Mouse (Mus musculus): ENCODE data around the gene Ogfod3.

Ogfod3 gene

GRCm38 (mm10) chr11:121204161-121205006 is at the start of gene Ogfod3, which contains the start of gene Hexdc:
Gene Ogfod3, minus strand, starts transcription at chr11:121204711.
Gene Hexdc, plus strand, starts transcription at chr11:121204433.
- DNase-seq (ENCODE audit: low spot score in 2 of 2), result peak; percentile 96 to 97

- DNase-seq (ENCODE audit: low spot score in 2 of 2), result no peak
Measured at GRCm38 (mm10) chr11:121250196-121250595, 45.7 kb upstream of the Ogfod3 start.

GRCm38 (mm10) chr11:121239669-121240068 is 35.2 kb upstream of the Ogfod3 start:
- peak; percentile 16 to 54 for DNase-seq (ENCODE audit: low spot score in 2 of 2)

- DNase-seq (ENCODE audit: low spot score in 2 of 2), result peak; percentile 41 to 65
Measured at GRCm38 (mm10) chr11:121237345-121238128, 33.0 kb upstream of the Ogfod3 start.

- DNase-seq (ENCODE audit: low spot score in 2 of 2), result peak; percentile 100
Measured at GRCm38 (mm10) chr11:121236564-121237344, 32.2 kb upstream of the Ogfod3 start, which contains the start of gene Narf. Gene Narf, plus strand, starts transcription at chr11:121237253.

DNA sequence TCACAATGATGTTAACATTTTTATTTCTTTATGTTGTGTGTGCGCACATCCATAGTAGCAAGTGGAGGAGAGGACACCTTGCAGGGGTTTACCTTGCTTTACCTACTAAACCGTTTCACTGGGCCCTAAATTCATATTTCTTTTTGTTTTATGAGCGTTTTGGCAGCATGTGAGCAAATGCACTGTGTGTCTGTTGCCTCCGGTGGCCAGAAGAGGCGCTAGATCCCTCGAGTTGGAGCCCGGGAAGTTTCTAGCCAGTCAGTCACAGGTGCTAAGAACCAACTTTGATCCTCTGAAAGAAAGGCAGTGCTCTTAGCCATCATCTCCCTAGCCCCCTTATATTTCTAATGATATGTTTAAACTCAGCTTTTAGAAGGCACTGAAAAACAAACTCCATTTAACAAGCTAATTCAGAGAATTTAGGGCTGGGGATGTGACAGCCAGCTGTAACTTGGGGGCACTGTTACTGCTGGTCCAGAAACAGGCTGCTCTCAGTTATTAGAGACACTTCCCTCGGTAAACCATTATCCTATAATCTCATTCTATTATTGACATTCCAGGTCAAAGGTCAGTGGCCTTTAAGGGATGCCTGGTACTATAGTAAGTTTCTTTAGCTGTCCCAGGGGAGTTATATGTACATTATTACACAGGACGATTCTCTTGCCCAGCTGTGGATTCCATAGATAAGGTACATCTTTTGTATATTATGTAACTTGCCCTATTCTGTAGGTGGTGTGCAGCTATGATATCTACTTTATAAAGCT is 31.1 kb upstream of the Ogfod3 start:
- DNase-seq (ENCODE audit: low spot score in 2 of 2), result peak; percentile 57 to 61

DNA sequence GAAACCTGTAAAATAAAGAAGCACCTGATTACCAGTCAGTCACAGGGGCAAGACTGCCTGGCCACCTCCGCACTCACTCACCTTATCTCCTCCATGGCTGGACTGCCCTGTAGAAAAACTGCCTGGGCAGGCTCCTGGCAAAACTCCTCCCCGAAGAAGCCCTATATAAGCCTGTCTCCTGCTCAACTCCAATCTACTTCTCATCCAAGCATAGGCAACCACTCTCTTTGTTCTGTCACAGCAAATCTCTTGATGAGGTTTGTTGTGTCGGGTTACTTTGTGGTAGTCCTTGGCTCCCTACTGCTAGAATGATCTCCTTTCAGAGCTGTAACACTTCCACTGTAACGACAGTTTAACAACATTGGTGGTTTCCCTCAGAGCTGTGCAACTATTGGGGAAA is 28.2 kb upstream of the Ogfod3 start:
- no peak for DNase-seq (ENCODE audit: low spot score in 2 of 2)

DNA sequence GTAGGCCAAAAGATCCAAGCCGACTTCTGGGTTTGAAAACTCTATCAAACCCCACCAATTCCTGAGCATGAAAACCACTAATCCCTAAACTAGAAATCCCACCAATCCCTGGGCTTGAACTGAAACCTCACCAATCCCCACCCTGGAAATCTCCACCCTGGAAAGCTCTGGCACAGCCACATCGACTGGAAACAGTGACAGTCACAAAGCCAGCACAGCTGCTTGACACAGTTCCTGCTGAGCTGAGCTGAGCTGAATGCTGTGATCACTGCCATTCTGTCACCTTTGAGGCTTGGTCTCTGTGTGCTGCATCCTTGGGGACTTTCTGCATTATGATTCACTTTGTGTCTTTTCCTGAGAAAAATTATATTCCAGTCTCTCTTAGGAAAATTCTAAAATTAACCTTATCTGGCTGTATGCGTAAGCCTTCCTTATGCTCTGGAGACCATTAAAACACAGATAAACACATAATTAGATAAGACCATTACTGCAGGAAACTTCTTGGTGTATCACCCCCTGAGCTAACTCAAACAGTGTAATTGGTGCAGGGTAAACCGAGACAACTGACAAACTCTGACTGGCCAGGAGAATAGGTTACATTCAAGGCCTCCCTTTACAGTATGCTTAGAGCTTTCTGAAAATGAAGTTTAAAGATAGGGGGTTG is 27.2 kb upstream of the Ogfod3 start:
- no peak for DNase-seq (ENCODE audit: low spot score in 2 of 2)

- DNase-seq (ENCODE audit: low spot score in 2 of 2), result no peak
Measured at GRCm38 (mm10) chr11:121231191-121231590, 26.7 kb upstream of the Ogfod3 start.

- DNase-seq (ENCODE audit: low spot score in 2 of 2), result peak; percentile 89 to 90
Measured at GRCm38 (mm10) chr11:121229018-121229439, 24.5 kb upstream of the Ogfod3 start, which contains the start of gene Cybc1. Gene Cybc1, minus strand, starts transcription at chr11:121229322.

DNA sequence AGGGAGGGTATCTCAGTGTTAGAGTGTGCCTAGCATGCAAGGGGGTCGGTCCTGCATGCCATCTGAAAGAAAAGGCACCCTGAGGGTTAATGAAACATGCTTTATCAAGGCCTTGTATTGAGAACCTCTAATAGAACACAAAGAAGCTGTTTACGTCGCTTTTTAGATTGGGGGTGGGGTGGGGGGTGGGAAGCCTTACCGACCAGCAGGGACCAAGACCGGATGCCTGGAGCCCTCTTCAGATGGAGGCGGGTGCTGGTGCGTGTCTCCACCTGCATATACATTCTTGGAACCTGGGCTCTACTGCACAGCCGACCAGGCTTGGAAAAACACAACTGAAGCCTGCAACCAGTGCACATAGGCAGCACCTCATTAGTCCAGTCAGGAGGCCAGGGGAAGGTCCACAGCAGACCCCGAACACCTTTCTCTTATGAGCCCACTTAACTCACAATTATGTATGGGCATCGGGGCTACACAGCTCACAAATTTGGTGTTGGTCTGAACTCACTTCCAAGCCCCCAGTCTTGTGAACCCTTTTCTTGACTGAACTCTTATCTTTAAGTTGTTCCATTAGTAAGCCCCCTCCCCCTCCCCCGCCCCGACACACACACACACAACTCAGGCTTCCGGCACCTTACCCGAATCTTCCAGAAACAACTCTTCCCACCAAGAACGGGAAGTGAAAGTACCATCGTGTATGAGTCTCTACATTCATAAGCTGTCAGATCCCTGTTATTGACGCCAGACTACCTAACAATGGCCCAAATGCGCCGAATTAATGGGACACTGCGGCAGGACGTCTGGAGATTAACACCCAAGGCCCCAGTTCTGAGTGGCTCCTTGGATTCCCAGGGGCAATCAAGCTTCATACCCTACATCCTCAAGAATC is 23.9 kb upstream of the Ogfod3 start:
- peak; percentile 73 to 78 for DNase-seq (ENCODE audit: low spot score in 2 of 2)

DNA sequence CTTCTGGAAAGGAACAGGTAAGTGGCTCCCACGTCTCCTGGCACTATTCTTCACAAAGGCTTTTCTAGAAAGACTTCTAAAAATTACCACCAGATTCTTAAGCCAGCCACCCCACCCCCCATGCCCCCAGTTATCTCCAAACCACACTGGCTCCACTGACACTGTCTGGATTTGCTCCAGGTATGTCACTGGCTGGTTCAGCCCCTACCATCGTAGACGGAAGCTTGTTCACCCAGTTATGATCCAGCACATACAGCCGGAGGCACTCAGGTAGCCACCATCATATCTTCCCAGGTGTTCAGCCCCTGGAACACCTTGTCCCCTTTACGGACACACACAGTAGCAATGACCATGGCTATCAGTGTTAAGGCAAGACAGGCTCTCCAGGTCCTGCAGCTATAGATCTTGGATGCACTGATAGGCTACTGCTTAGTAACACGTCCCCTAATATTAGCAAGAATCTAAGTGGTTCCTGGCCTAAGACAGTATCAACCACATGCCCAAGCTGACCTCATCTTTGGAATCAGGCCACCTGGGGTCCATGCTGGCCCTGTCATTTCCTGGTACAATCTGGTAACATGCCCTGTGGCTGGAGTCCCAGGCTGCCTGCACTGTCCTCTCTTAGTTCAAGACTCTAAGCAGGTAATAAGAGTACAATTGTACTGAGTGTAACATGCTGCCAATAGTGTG is 17.0 kb upstream of the Ogfod3 start:
- DNase-seq (ENCODE audit: low spot score in 2 of 2), result no peak

- DNase-seq (ENCODE audit: low spot score in 2 of 2), result no peak
Measured at GRCm38 (mm10) chr11:121220771-121221170, 16.3 kb upstream of the Ogfod3 start.

- DNase-seq (ENCODE audit: low spot score in 2 of 2), result no peak
Measured at GRCm38 (mm10) chr11:121219776-121220175, 15.3 kb upstream of the Ogfod3 start.

- no peak for DNase-seq (ENCODE audit: low spot score in 2 of 2)
Measured at GRCm38 (mm10) chr11:121216831-121217230, 12.3 kb upstream of the Ogfod3 start.

- no peak for DNase-seq (ENCODE audit: low spot score in 2 of 2)
Measured at GRCm38 (mm10) chr11:121203859-121204160, 701 bp downstream of the Ogfod3 start.

DNA sequence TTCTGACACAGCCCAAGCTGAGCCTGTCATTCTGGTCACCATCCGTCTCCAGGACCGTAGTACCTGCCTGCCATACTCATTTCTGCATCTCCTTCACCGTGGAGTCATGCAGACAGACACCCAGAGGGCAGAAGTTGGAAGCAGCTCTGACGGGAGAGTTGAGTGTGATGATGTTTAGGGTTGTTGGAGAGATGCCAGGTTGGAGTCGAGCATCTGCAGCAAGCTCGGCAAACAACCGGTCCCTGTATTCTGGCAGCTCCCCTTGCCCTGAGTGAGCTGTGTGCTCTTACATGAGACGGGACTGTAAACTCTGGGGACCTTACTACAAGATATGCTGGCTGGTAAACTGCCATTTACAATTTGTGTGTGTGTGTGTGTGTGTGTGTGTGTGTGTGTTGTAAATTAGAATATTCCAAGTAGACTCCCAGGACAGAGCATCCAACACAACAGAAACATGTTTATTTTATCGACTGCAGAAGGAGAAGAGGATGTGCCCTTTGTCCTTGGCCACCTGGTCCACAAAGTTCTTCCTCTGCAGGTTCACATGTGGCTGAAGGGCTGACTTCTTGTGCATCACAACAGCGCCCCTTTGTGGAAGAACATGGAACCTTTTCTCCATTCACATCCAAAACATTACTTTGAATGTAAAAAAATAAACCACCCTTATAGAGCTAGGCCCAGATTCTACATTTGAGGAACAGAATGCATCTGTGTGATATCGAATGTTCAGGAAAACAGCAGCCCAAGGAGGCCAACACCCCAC is 2.9 kb downstream of the Ogfod3 start:
- DNase-seq (ENCODE audit: low spot score in 2 of 2), result peak in 1 of 2 experiments; percentile 18

DNA sequence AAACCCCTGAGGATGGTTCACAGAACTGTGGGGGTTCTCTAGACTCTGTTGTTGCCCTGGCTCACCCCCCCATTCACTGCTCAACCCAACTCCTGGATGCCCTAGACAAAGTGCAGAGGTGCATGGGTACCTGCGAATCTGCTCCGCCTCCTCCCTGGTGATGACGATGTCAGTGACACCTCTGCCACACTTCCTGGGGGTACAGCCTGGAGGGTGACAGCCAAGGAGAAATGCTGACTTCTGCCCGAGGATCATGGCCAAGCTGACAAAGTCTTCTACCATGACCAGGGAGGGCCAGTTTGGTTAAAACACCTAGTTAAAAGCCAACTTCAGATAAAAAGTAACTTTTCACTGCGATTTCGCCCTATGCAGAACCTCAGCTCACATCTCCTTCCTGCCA is 3.7 kb downstream of the Ogfod3 start:
- no peak for DNase-seq (ENCODE audit: low spot score in 2 of 2)
